Mouse (Mus musculus) CH12.LX (cell line): ENCODE data around the gene Plekhs1. TPM values are rescaled to one million over a fixed set of nuclear protein-coding genes. Genes with fewer than 3 reads are reported as not detected.
"Not testable (repeated sequence)": the region's sequence is repeated elsewhere in the genome, so short reads cannot be mapped to it uniquely, and the experiment has no call there.

Experiments
- DNase-seq: peaks from one replicate; pipeline ENCODE4 v3.0.0-alpha.2; 2013; ENCODE audit errors: extremely low read depth
- H3K27ac ChIP-seq: 2 replicates; pipeline ENCODE4 v1.5.1; 2012; ENCODE audit warnings: low read depth, mild to moderate bottlenecking, control low read depth, moderate library complexity; ENCODE audit not compliant: insufficient read depth
- H3K27me3 ChIP-seq: replicated peaks from 2 replicates; pipeline ENCODE3; 2012; ENCODE audit warnings: inconsistent platforms
- H3K36me3 ChIP-seq, 2 experiments: replicated peaks in 1 of 2; 2 replicates each; pipeline versions ENCODE3 to v1.6.1; 2012; ENCODE audit warnings: inconsistent platforms in 1 of 2, low read length in 1 of 2, mild to moderate bottlenecking in 1 of 2, mixed read lengths in 1 of 2, moderate library complexity in 1 of 2; ENCODE audit not compliant: control insufficient read depth in 1 of 2, insufficient read depth in 1 of 2
- H3K4me1 ChIP-seq, 2 experiments: 2 replicates each; pipeline ENCODE4 v1.6.1; 2012; ENCODE audit warnings: inconsistent platforms in 1 of 2, moderate library complexity in 1 of 2; ENCODE audit not compliant: insufficient read depth in 2 of 2, control insufficient read depth in 1 of 2
- H3K4me2 ChIP-seq: 2 replicates; pipeline ENCODE4 v1.6.1; 2012; ENCODE audit warnings: low read depth, mild to moderate bottlenecking, control low read depth; ENCODE audit not compliant: poor library complexity, insufficient read depth, severe bottlenecking
- H3K4me3 ChIP-seq, 3 experiments: fragments of 150-350 bp in 1 of 3; sonication (generic) in 1 of 3; replicated peaks in 1 of 3; 2 replicates each; pipeline versions ENCODE3 to v1.5.1; 2011 to 2012; ENCODE audit warnings: low read depth in 2 of 3, low read length in 2 of 3, mild to moderate bottlenecking in 2 of 3, moderate library complexity in 2 of 3, control low read depth in 1 of 3, improper control_type of control experiment in 1 of 3, inconsistent platforms in 1 of 3, mixed read lengths in 1 of 3; ENCODE audit not compliant: poor library complexity in 1 of 3
- H3K79me2 ChIP-seq: replicated peaks from 2 replicates; pipeline ENCODE4 v1.6.1; 2012; ENCODE audit warnings: mild to moderate bottlenecking, moderate library complexity; ENCODE audit not compliant: control insufficient read depth, poor library complexity, insufficient read depth, severe bottlenecking; ENCODE audit errors: extremely low read depth
- H3K9ac ChIP-seq: 2 replicates; pipeline ENCODE4 v1.6.1; 2012; ENCODE audit warnings: low read depth, mild to moderate bottlenecking, control low read depth, moderate library complexity; ENCODE audit not compliant: insufficient read depth
- H3K9me3 ChIP-seq: replicated peaks from 2 replicates; pipeline ENCODE3; 2012; ENCODE audit warnings: low read length, inconsistent platforms, mixed read lengths
- CTCF ChIP-seq, 2 experiments: IDR thresholded peaks in 1 of 2; conservative IDR thresholded peaks in 1 of 2; 2 replicates each; pipeline ENCODE4 v1.5.1; 2011 to 2012; ENCODE audit warnings: low read depth in 2 of 2, low read length in 2 of 2, improper control_type of control experiment in 1 of 2, inconsistent platforms in 1 of 2, mild to moderate bottlenecking in 1 of 2, moderate library complexity in 1 of 2
- IRF4 ChIP-seq: IDR thresholded peaks from 2 replicates; pipeline ENCODE4 v1.6.1; 2014; ENCODE audit warnings: low read depth, mild to moderate bottlenecking, inconsistent platforms, low read length, improper control_type of control experiment
- KAT2A ChIP-seq: IDR thresholded peaks from 2 replicates; pipeline ENCODE4 v1.6.1; 2012; ENCODE audit warnings: low read length, improper control_type of control experiment, inconsistent platforms; ENCODE audit not compliant: insufficient replicate concordance
- MAX ChIP-seq: IDR thresholded peaks from 2 replicates; pipeline ENCODE4 v1.6.1; 2011; ENCODE audit warnings: low read length, improper control_type of control experiment
- MAZ ChIP-seq: IDR thresholded peaks from 2 replicates; pipeline ENCODE4 v1.6.1; 2012; ENCODE audit warnings: low read depth, mild to moderate bottlenecking, inconsistent platforms, low read length, improper control_type of control experiment, moderate library complexity
- MEF2A ChIP-seq: IDR thresholded peaks from 2 replicates; pipeline ENCODE4 v1.6.1; 2014; ENCODE audit warnings: low read depth, mild to moderate bottlenecking, inconsistent platforms, low read length, improper control_type of control experiment, borderline replicate concordance
- MXI1 ChIP-seq: IDR thresholded peaks from 2 replicates; pipeline ENCODE4 v1.6.1; 2011; ENCODE audit warnings: mild to moderate bottlenecking, low read depth, low read length, improper control_type of control experiment
- POLR2A ChIP-seq: IDR thresholded peaks from 2 replicates; pipeline ENCODE4 v1.6.1; 2011; ENCODE audit warnings: low read depth, mild to moderate bottlenecking, improper control_type of control experiment, low read length
- POLR2AphosphoS2 ChIP-seq: IDR thresholded peaks from 2 replicates; pipeline ENCODE4 v1.6.1; 2011; ENCODE audit warnings: low read depth, low read length, improper control_type of control experiment
- UBTF ChIP-seq: IDR thresholded peaks from 2 replicates; pipeline ENCODE4 v1.6.1; 2012; ENCODE audit warnings: low read depth, mild to moderate bottlenecking, inconsistent platforms, low read length, improper control_type of control experiment, moderate library complexity
- USF2 ChIP-seq: conservative IDR thresholded peaks from 2 replicates; pipeline ENCODE4 v1.6.1; 2011; ENCODE audit warnings: low read depth, low read length, improper control_type of control experiment
- ZNF384 ChIP-seq: IDR thresholded peaks from 2 replicates; pipeline ENCODE4 v1.6.1; 2012; ENCODE audit warnings: low read depth, low read length, improper control_type of control experiment, inconsistent platforms
- dilution Hi-C: fragments of 300-500 bp; cut with MboI; formaldehyde crosslinking; loops from 2 replicates; pipeline ENCODE4 v1.14.3; 2020; ENCODE audit warnings: low sequenced_read_pairs; ENCODE audit not compliant: extremely low pct_unique_long_range_greater_than_20kb, extremely low pct_ligation_motif_present
- in situ Hi-C: fragments of 300-500 bp; cut with MboI; formaldehyde crosslinking; loops from 3 replicates; pipeline ENCODE4 v1.14.3; 2019; ENCODE audit warnings: low sequenced_read_pairs, low pct_ligation_motif_present, low pct_unique_long_range_greater_than_20kb, mixed read lengths
- polyA plus RNA-seq: library from polyadenylated mRNA; unstranded; fragments of >175 nt; gene quantifications from 2 replicates; pipeline ENCODE4 v1.2.1, GENCODE M21; 2012; ENCODE audit warnings: low read depth; ENCODE audit not compliant: insufficient read length
- total RNA-seq, 2 experiments: library from RNA; depleted of rRNA; stranded (reverse); fragments of 300-350 nt in 1 of 2; fragments of >200 nt in 1 of 2; gene quantifications; 2 replicates each; pipeline ENCODE4 v1.2.3; 2012 to 2014

Gene Plekhs1
- total and polyA plus RNA-seq, 3 experiments: not detected

- H3K27ac ChIP-seq, H3K4me3 ChIP-seq, DNase-seq, H3K4me2 ChIP-seq, H3K9ac ChIP-seq, H3K79me2 ChIP-seq, H3K27me3 ChIP-seq, H3K4me1 ChIP-seq, H3K36me3 ChIP-seq, dilution Hi-C loops, H3K9me3 ChIP-seq, in situ Hi-C loops: not testable (repeated sequence)
Measured at GRCm38 (mm10) chr19:56513527-56513926, 52.1 kb downstream of the Plekhs1 start.

- H3K27me3 ChIP-seq, H3K4me3 ChIP-seq, dilution Hi-C loops, DNase-seq, in situ Hi-C loops, H3K4me2 ChIP-seq, H3K9me3 ChIP-seq, H3K36me3 ChIP-seq, H3K79me2 ChIP-seq, H3K4me1 ChIP-seq, H3K9ac ChIP-seq, H3K27ac ChIP-seq: not testable (repeated sequence)
Measured at GRCm38 (mm10) chr19:56519408-56519807, 58.0 kb downstream of the Plekhs1 start.

GRCm38 (mm10) chr19:56530529-56530928 lies 69.1 kb downstream of the Plekhs1 start:
- H3K27ac ChIP-seq, dilution Hi-C loops, in situ Hi-C loops, H3K27me3 ChIP-seq, H3K9me3 ChIP-seq, H3K4me2 ChIP-seq, DNase-seq, H3K9ac ChIP-seq, H3K79me2 ChIP-seq, H3K4me1 ChIP-seq, H3K4me3 ChIP-seq: not testable (repeated sequence)
- H3K36me3 ChIP-seq: peaks cover 12 to 42% of the 10 kb centered on the region in 2 experiments

GRCm38 (mm10) chr19:56531251-56531650 lies 69.8 kb downstream of the Plekhs1 start:
- H3K9ac ChIP-seq: no peak overlapping the region
- no peak overlapping the region for H3K4me3 ChIP-seq
- no peaks in the 10 kb centered on the region for H3K27me3 ChIP-seq
- H3K4me1 ChIP-seq: no peaks in the 10 kb centered on the region
- H3K79me2 ChIP-seq: no peaks in the 10 kb centered on the region
- TF ChIP-seq USF2 (no peak), CTCF (conservative IDR thresholded peaks at IDR 0.05 in 1 of 2, IDR thresholded peaks at IDR 0.05 in 1 of 2; ENCODE audit: low read depth in 2 of 2, low read length in 2 of 2) (no peak), POLR2AphosphoS2 (no peak), ZNF384 (no peak), KAT2A (no peak), IRF4 (no peak), MEF2A (no peak), UBTF (no peak), MAX (no peak), MAZ (no peak), MXI1 (no peak), POLR2A (no peak)
- TF ChIP-seq, all 38 proteins: peak for 0
- DNase-seq: no peak
- peaks cover 19 to 49% of the 10 kb centered on the region in 2 experiments for H3K36me3 ChIP-seq
- no peak overlapping the region for H3K4me2 ChIP-seq
- dilution Hi-C loops (no loop called here), in situ Hi-C loops (no loop called here)
- H3K9me3 ChIP-seq: no peaks in the 10 kb centered on the region
- no peak overlapping the region for H3K27ac ChIP-seq
